Mouse (Mus musculus): ENCODE results near the gene Nfkbia.

Gene Nfkbia

GRCm38 (mm10) chr12:55490722-55491449 is 1.6 kb downstream of the Nfkbia start:
- peak; percentile 58 to 59 for DNase-seq (ENCODE audit: low spot score in 2 of 2)

GRCm38 (mm10) chr12:55489986-55490721 is 2.3 kb downstream of the Nfkbia start:
- no peak for DNase-seq (ENCODE audit: low spot score in 2 of 2)

GRCm38 (mm10) chr12:55488661-55489447 is 3.6 kb downstream of the Nfkbia start:
- DNase-seq (ENCODE audit: low spot score in 2 of 2), result no peak

- DNase-seq (ENCODE audit: low spot score in 2 of 2), result no peak
These were observed 4.4 kb downstream of the Nfkbia start for GRCm38 (mm10) chr12:55487843-55488660.

- no peak for DNase-seq (ENCODE audit: low spot score in 2 of 2)
These were observed 5.3 kb downstream of the Nfkbia start for GRCm38 (mm10) chr12:55486923-55487674.

GRCm38 (mm10) chr12:55484800-55485199 is 7.6 kb downstream of the Nfkbia start:
- peak in 1 of 2 experiments; percentile 54 for DNase-seq (ENCODE audit: low spot score in 2 of 2)

- DNase-seq (ENCODE audit: low spot score in 2 of 2), result no peak
These were observed 8.2 kb downstream of the Nfkbia start for GRCm38 (mm10) chr12:55484079-55484774.

GRCm38 (mm10) chr12:55483591-55483990 is 8.9 kb downstream of the Nfkbia start:
- DNase-seq (ENCODE audit: low spot score in 2 of 2), result no peak

- DNase-seq (ENCODE audit: low spot score in 2 of 2), result no peak
These were observed 9.7 kb downstream of the Nfkbia start for GRCm38 (mm10) chr12:55482732-55483131.

GRCm38 (mm10) chr12:55481739-55482138 is 10.7 kb downstream of the Nfkbia start:
- DNase-seq (ENCODE audit: low spot score in 2 of 2), result no peak

- DNase-seq (ENCODE audit: low spot score in 2 of 2), result no peak
These were observed 11.8 kb downstream of the Nfkbia start for GRCm38 (mm10) chr12:55480471-55481153.

GRCm38 (mm10) chr12:55478901-55479300 is 13.5 kb downstream of the Nfkbia start:
- DNase-seq (ENCODE audit: low spot score in 2 of 2), result no peak

GRCm38 (mm10) chr12:55474209-55474583 is 18.3 kb downstream of the Nfkbia start:
- DNase-seq (ENCODE audit: low spot score in 2 of 2), result no peak

- no peak for DNase-seq (ENCODE audit: low spot score in 2 of 2)
These were observed 18.9 kb downstream of the Nfkbia start for GRCm38 (mm10) chr12:55473250-55474208.

- DNase-seq (ENCODE audit: low spot score in 2 of 2), result no peak
These were observed 21.1 kb downstream of the Nfkbia start for GRCm38 (mm10) chr12:55471344-55471743.

- DNase-seq (ENCODE audit: low spot score in 2 of 2), result no peak
These were observed 22.0 kb downstream of the Nfkbia start for GRCm38 (mm10) chr12:55470442-55470841.

- DNase-seq (ENCODE audit: low spot score in 2 of 2), result no peak
These were observed 24.9 kb downstream of the Nfkbia start for GRCm38 (mm10) chr12:55467331-55468180.
